Mouse (Mus musculus) bone marrow macrophage, adult 2 months (primary cell): ENCODE data around the gene Mindy2. TPM values are rescaled to one million over a fixed set of nuclear protein-coding genes. Genes with fewer than 3 reads are reported as not detected.
A peak's percentile ranks its signal among the peaks of the same experiment; 100 is the strongest.

Experiments used
- H3K27ac ChIP-seq: 2 replicates; pipeline ENCODE4 v1.5.1; 2012; ENCODE audit warnings: low read depth, low read length; ENCODE audit not compliant: insufficient read depth
- H3K4me1 ChIP-seq: 2 replicates; pipeline ENCODE4 v1.6.1; 2012; ENCODE audit warnings: low read length; ENCODE audit not compliant: control insufficient read depth, insufficient read depth
- H3K4me3 ChIP-seq: 2 replicates; pipeline ENCODE4 v1.5.1; 2012; ENCODE audit warnings: mild to moderate bottlenecking, low read length, moderate library complexity; ENCODE audit not compliant: insufficient read depth
- CTCF ChIP-seq: IDR thresholded peaks from 2 replicates; pipeline ENCODE4 v1.5.1; 2012; ENCODE audit warnings: low read depth, mild to moderate bottlenecking, low read length, moderate library complexity
- POLR2A ChIP-seq: IDR thresholded peaks from 2 replicates; pipeline ENCODE4 v1.6.1; 2012; ENCODE audit warnings: mild to moderate bottlenecking, low read depth, low read length, borderline replicate concordance
- polyA plus RNA-seq: library from polyadenylated mRNA; stranded (reverse); fragments of >200 nt; gene quantifications from 2 replicates; pipeline ENCODE4 v1.2.4, GENCODE M21; 2012; ENCODE audit not compliant: missing spikeins, insufficient read depth, insufficient read length

Mindy2 gene
- polyA plus RNA-seq, 1 experiment = 33.9 TPM

DNA sequence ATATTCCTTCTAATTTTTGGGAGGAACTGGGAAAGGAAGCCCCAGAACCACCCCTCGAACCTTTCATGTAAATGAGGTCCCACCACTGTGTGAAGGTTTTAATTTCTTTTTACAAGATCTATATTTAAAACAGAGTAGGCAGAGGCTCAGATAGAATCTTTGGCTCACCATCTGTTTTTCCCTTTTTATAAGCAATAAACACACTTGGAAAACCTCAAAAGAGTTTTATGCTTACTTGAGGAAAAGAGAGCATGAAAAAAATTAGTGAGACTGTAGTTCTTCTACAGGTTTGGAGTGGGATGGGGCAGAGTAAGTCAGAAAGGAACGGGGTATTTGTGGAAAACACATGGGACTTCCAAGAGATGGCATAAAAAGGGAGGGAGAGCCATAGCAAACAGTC, 4.8 kb downstream of the Mindy2 start:
- Histone ChIP-seq H3K4me3 (no peak overlapping the region), H3K27ac (no peak overlapping the region), H3K4me1 (peaks cover 42% of the 10 kb centered on the region)
- TF ChIP-seq CTCF (no peak), POLR2A (no peak)

DNA sequence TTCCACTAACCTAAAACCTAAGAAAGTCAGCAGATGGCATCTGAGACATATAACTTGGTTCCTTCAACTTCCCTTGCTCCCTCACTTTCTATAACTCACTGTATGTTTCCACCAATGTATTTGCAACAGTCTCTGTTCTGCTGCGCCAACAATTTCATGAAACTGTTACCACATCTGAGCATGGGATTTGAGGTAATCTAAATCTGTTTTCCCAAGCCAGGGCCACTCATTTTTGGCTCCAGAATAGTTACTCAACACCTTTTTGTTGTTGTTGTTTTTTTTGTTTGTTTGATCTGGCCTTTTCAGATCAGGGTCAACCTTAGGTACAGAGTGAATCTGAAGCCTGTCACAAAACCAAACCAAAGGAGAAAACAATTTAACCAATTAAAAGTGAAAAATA, 6.0 kb downstream of the Mindy2 start:
- TF ChIP-seq CTCF (no peak), POLR2A (no peak)
- Histone ChIP-seq H3K27ac (peak overlapping the region; percentile 34), H3K4me1 (peaks cover 42% of the 10 kb centered on the region)

DNA sequence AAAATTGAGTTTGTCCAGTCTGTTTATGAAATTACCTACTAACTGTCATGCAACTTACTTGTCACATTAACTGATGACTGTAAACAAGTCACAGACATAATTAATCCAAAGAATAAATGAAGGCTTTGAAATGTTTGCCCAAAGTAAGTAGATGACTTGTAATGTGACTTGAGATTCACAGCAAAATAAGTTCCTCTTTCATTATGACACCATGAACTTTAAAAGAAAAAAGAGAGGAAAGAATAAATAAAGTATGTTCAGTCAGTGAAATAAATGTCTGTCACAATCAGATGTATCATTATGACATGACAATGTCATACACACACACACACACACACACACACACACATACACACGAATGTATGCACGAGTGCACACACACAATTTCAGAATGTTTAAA, 6.7 kb downstream of the Mindy2 start:
- Histone ChIP-seq H3K4me3 (no peak overlapping the region), H3K4me1 (peaks cover 42% of the 10 kb centered on the region), H3K27ac (peak overlapping the region; percentile 78)
- TF ChIP-seq POLR2A = no peak
- TF ChIP-seq CTCF = no peak

More for the DNA sequence above, 6.0 kb downstream of the Mindy2 start:
- no peak overlapping the region for H3K4me3 ChIP-seq

DNA sequence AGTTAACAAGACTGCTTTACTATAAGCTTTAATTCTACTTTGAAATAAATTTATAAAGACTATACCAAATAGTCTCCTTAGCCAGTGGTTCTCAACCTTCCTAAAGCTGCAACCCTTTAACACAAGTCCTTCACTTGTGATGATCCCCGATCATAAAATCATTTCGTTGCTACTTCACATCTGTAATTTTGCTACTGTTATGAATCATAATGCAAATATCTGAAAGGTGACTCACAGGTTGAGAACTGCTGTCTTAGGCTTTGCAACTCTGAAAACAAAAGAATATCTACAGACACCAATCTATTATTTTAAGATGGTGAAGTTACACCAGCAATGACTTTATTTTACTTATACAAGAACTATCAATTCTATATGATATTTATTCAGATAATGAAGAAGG, 20.2 kb downstream of the Mindy2 start:
- no peak for TF ChIP-seq POLR2A
- TF ChIP-seq CTCF = no peak
- no peak overlapping the region for H3K4me3 ChIP-seq

DNA sequence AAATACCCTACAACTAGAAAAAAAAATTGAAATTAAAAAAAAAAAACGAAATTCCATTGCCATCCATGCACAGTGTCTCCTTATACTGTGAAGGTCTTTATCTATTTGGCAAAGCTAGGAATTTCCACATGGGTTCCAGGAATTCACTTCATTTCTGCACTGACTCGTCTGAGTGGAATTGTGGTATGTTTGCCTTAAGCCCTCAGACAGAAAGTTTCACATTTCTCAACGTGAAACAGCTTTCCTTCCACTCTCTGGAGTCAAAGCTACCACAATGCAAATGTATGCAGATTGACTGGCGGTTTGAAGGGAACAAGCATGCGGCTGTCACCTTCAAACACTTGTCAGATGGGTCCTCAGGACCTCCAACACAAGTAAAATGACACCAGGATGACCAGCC, 25.3 kb downstream of the Mindy2 start:
- Histone ChIP-seq H3K4me1 (no peaks in the 10 kb centered on the region; the same call in 1 of the 2 replicates), H3K27ac (no peak overlapping the region), H3K4me3 (no peak overlapping the region)
- TF ChIP-seq CTCF (no peak), POLR2A (no peak)

More for the DNA sequence above, 20.2 kb downstream of the Mindy2 start:
- H3K4me1 ChIP-seq = no peaks in the 10 kb centered on the region; the same call in 1 of the 2 replicates
- H3K27ac ChIP-seq = no peak overlapping the region

DNA sequence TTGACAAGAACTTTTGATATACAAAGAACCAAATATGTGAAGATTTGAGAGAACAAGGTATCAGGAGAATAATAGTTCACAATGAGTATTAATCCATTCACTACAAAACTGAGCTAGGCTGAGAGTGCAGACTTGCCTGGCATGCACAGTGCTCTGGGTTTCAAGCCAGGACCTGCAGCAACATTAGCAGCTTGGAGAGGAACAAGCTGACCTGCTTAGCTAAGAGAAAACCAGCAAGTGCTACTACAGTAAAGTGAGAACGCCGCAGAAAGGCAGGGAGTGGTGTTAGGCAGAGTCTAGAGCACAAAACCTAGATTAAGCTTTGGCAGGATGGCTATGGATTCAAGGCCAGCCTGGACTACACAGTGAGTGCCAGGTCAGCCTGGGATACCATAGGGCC, 27.3 kb downstream of the Mindy2 start:
- H3K4me3 ChIP-seq = no peak overlapping the region
- TF ChIP-seq POLR2A = no peak
- TF ChIP-seq CTCF = no peak
- no peak overlapping the region for H3K27ac ChIP-seq
- no peaks in the 10 kb centered on the region; the same call in 1 of the 2 replicates for H3K4me1 ChIP-seq

DNA sequence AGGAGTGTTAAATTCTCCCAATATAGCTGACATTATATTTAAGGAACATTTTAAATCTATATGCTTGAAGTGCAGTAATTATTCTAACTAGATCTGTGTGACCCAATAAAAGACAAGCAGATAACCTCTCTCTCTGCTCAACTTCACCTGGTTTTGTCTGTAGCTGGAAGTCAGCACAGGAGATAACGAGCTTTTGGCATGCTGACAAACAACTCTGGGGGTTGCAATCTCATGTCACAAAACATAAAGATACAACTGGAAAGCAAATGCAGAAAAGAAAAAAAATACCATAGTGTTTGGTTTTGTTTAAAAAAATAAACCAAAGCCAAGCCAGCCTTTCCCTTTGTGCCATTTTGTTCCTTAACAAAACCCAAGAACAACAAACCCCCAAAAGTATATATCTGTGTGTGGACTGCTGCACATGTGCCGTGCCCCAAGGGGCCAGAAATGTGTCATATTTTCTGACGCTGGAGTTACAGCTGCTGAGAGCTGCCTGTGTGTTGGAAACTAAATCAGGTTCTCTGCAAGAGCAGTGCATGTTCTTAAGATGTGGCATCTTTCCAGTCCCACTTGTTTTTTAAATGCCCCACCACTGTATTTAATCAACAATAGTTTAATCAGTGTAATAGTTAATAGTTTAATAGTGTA, 45.8 kb downstream of the Mindy2 start:
- Histone ChIP-seq H3K27ac (no peak overlapping the region), H3K4me3 (no peak overlapping the region), H3K4me1 (no peaks in the 10 kb centered on the region)
- TF ChIP-seq CTCF = no peak
- TF ChIP-seq POLR2A = no peak

DNA sequence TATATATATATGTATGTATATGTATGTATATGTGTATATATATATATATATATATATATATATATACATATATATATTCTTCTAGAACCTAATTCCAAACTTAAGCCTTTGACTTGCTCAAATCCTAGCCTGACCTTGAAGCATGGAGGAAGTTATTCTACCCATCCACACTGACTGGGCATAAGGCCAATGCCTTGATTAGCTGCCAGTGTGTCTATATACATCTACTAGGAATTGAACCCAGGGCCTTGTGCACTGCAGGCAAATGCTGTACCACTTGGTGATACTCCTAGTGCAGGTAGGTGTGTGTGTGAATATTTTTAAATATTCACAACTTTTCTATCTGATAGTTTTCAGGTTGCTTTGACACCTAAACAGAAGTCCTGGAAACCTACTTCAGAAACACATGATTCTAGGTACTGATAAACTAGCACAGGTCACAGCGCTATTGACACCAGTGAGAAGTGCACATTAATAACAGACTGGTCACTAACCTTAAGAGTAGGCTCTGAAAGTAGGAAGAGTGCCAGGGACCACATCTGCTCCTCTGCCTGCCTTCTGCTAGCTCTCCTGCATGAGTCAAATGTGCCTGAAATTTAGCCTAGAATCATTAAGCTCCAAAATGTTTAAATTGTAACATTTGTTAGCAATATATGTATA, 54.7 kb downstream of the Mindy2 start:
- Histone ChIP-seq H3K4me3 (no peak overlapping the region), H3K27ac (no peak overlapping the region), H3K4me1 (no peaks in the 10 kb centered on the region)
- TF ChIP-seq CTCF = no peak
- TF ChIP-seq POLR2A = no peak

DNA sequence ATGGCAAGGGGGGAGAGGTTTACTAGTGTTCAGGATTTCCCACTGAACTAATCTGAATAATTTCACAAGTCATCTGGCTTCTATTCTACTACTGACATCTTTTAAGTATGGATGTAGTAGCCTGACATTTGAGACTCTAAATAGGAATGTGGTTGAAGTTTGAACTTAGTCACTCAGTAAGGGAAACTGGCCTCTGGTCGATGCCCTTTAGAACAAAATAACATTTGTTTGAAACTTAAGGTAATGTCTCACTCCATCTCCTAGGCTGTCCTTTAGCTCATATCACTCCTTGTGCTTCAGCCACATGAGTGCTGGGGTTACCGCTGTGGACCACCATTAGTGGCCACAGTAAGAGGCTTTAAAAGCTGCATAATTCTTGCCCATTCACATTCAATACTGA, 58.7 kb downstream of the Mindy2 start:
- TF ChIP-seq CTCF (no peak), POLR2A (no peak)
- Histone ChIP-seq H3K27ac (no peak overlapping the region), H3K4me1 (no peaks in the 10 kb centered on the region), H3K4me3 (no peak overlapping the region)

DNA sequence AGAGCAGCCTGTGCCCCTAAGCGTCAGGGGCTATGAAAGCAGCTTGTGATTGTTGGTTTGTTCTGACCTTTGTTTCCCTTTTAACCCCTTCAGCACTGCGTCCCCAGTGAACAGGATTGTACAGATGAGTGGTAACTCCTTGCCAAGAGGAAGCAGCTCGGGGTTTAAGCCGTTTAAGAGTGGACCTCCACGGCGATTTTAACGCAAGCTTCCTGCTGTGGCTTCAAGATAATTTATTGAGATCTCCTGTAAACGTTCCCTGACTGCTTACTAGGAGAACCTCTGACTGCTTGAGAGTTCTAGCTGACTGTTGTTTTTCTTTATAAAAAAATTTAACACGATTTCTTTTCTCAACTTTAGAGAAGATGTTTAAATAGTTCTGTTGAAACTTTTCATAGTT, 65.5 kb downstream of the Mindy2 start:
- Histone ChIP-seq H3K27ac (no peak overlapping the region), H3K4me3 (no peak overlapping the region), H3K4me1 (peaks cover 12% of the 10 kb centered on the region)
- no peak for TF ChIP-seq POLR2A
- no peak for TF ChIP-seq CTCF
